Mouse (Mus musculus): ENCODE data around the gene Olah. TPM values are rescaled to one million over a fixed set of nuclear protein-coding genes. Genes with fewer than 3 reads are reported as not detected.

Gene Olah
- total RNA-seq, 2 experiments from 2014 or later: not detected

- no peak for ATAC-seq (replicated peaks; ENCODE audit: low FRiP score, poor library complexity, severe bottlenecking)
These were observed 40.7 kb downstream of the Olah start for GRCm38 (mm10) chr2:3356311-3356710.

GRCm38 (mm10) chr2:3355793-3356192, 41.2 kb downstream of the Olah start:
- ATAC-seq (replicated peaks; ENCODE audit: low FRiP score, poor library complexity, severe bottlenecking): no peak

- no peak for ATAC-seq (replicated peaks; ENCODE audit: low FRiP score, poor library complexity, severe bottlenecking)
These were observed 43.9 kb downstream of the Olah start for GRCm38 (mm10) chr2:3353160-3353559.

- no peak for ATAC-seq (replicated peaks; ENCODE audit: low FRiP score, poor library complexity, severe bottlenecking)
These were observed 48.1 kb downstream of the Olah start for GRCm38 (mm10) chr2:3348919-3349318.

- no peak for ATAC-seq (replicated peaks; ENCODE audit: low FRiP score, poor library complexity, severe bottlenecking)
These were observed 48.6 kb downstream of the Olah start for GRCm38 (mm10) chr2:3348422-3348821.

- ATAC-seq (replicated peaks; ENCODE audit: low FRiP score, poor library complexity, severe bottlenecking): peak; percentile 77
These were observed 61.3 kb downstream of the Olah start, which contains the start of gene Acbd7 for GRCm38 (mm10) chr2:3335611-3336301. TSS of gene Acbd7 (plus strand) at chr2:3336168.

- no peak for ATAC-seq (replicated peaks; ENCODE audit: low FRiP score, poor library complexity, severe bottlenecking)
These were observed 63.2 kb downstream of the Olah start for GRCm38 (mm10) chr2:3333761-3334160.

- peak; percentile 92 for ATAC-seq (replicated peaks; ENCODE audit: low FRiP score, poor library complexity, severe bottlenecking)
These were observed 64.3 kb downstream of the Olah start, which contains the start of gene Rpp38 for GRCm38 (mm10) chr2:3332484-3333242. TSS of gene Rpp38 (minus strand) at chr2:3332643.

GRCm38 (mm10) chr2:3332056-3332455, 65.0 kb downstream of the Olah start:
- ATAC-seq (replicated peaks; ENCODE audit: low FRiP score, poor library complexity, severe bottlenecking): no peak

GRCm38 (mm10) chr2:3331071-3331703, 65.8 kb downstream of the Olah start:
- no peak for ATAC-seq (replicated peaks; ENCODE audit: low FRiP score, poor library complexity, severe bottlenecking)

GRCm38 (mm10) chr2:3327351-3327750, 69.7 kb downstream of the Olah start:
- peak; percentile 73 for ATAC-seq (replicated peaks; ENCODE audit: low FRiP score, poor library complexity, severe bottlenecking)

- ATAC-seq (replicated peaks; ENCODE audit: low FRiP score, poor library complexity, severe bottlenecking): no peak
These were observed 70.5 kb downstream of the Olah start for GRCm38 (mm10) chr2:3326547-3326946.

- no peak for ATAC-seq (replicated peaks; ENCODE audit: low FRiP score, poor library complexity, severe bottlenecking)
These were observed 72.5 kb downstream of the Olah start for GRCm38 (mm10) chr2:3324381-3325130.

GRCm38 (mm10) chr2:3323132-3323531, 73.9 kb downstream of the Olah start:
- ATAC-seq (replicated peaks; ENCODE audit: low FRiP score, poor library complexity, severe bottlenecking): no peak

GRCm38 (mm10) chr2:3305426-3306025, 91.5 kb downstream of the Olah start:
- no peak for ATAC-seq (replicated peaks; ENCODE audit: low FRiP score, poor library complexity, severe bottlenecking)

- ATAC-seq (replicated peaks; ENCODE audit: low FRiP score, poor library complexity, severe bottlenecking): no peak
These were observed 101.2 kb downstream of the Olah start for GRCm38 (mm10) chr2:3295826-3296225.

GRCm38 (mm10) chr2:3292170-3292569, 104.8 kb downstream of the Olah start:
- ATAC-seq (replicated peaks; ENCODE audit: low FRiP score, poor library complexity, severe bottlenecking): no peak
